Mouse (Mus musculus) stomach, embryonic 16.5 days (tissue): Measurements from ENCODE around the gene Zfp81. TPM values are rescaled to one million over a fixed set of nuclear protein-coding genes. Genes with fewer than 3 reads are reported as not detected.
"Not testable (repeated sequence)": the region's sequence is repeated elsewhere in the genome, so short reads cannot be mapped to it uniquely, and the experiment has no call there.

Source experiments
- ATAC-seq: fragments of 200-750 bp; cut with Nextera tagmentation; 2 replicates; pipeline ENCODE4 v1.8.0; 2017; ENCODE audit warnings: moderate number of reproducible peaks, moderate TSS enrichment; ENCODE audit not compliant: insufficient read depth, low FRiP score
- H3K27ac ChIP-seq: fragments of 300-500 bp; sonication (generic); 2 replicates; pipeline ENCODE4 v1.5.1; 2014; ENCODE audit warnings: low read length
- H3K27me3 ChIP-seq: fragments of 300-500 bp; sonication (generic); 2 replicates; pipeline ENCODE4 v1.6.1; 2014; ENCODE audit warnings: low read length, control low read depth, mixed read lengths; ENCODE audit not compliant: control insufficient read depth, insufficient read depth
- H3K36me3 ChIP-seq: fragments of 300-500 bp; sonication (generic); 2 replicates; pipeline ENCODE4 v1.6.1; 2014; ENCODE audit warnings: low read length; ENCODE audit not compliant: control insufficient read depth, insufficient read depth
- H3K4me1 ChIP-seq: fragments of 300-500 bp; sonication (generic); 2 replicates; pipeline ENCODE4 v1.6.1; 2014; ENCODE audit warnings: low read length, control low read depth, mixed read lengths; ENCODE audit not compliant: control insufficient read depth, insufficient read depth
- H3K4me2 ChIP-seq: fragments of 300-500 bp; sonication (generic); 2 replicates; pipeline ENCODE4 v1.6.1; 2014; ENCODE audit warnings: low read depth, low read length, mixed read lengths
- H3K4me3 ChIP-seq: fragments of 300-500 bp; sonication (generic); replicated peaks from 2 replicates; pipeline ENCODE4 v1.5.1; 2014; ENCODE audit warnings: mild to moderate bottlenecking, low read length
- H3K9ac ChIP-seq: fragments of 300-500 bp; sonication (generic); 2 replicates; pipeline ENCODE4 v1.6.1; 2014; ENCODE audit warnings: low read length
- H3K9me3 ChIP-seq: fragments of 300-500 bp; sonication (generic); replicated peaks from 2 replicates; pipeline ENCODE4 v1.6.1; 2016; ENCODE audit warnings: low read length, control low read depth; ENCODE audit not compliant: control insufficient read depth
- WGBS: fragments of 180-500 bp; shearing (Covaris S2); extraction: QIAGEN DNeasy Blood & Tissue Kit; methylation state at CpG from one replicate; pipeline ENCODE4 v1.1.7; 2014; 5-methylcytosine and 5-hydroxymethylcytosine counted together
- polyA plus RNA-seq: library from polyadenylated mRNA; unstranded; fragments of >200 nt; fragmentation: Nextera tagmentation; extraction: Ambion mirVana; gene quantifications from 2 replicates; pipeline ENCODE4 v1.2.1, GENCODE M21; 2015

The Zfp81 gene
- 8.5 and 9.5 TPM in 2 replicates for polyA plus RNA-seq

- no peaks in the 10 kb centered on the region for H3K4me1 ChIP-seq
- ATAC-seq: peak; percentile 100
- no peaks in the 10 kb centered on the region for H3K36me3 ChIP-seq
- no peaks in the 10 kb centered on the region for H3K9me3 ChIP-seq
- peak within 1 kb of the TSS; percentile 76 for H3K9ac ChIP-seq
- peak within 1 kb of the TSS; percentile 62 for H3K4me3 ChIP-seq
- H3K4me2 ChIP-seq: peak within 1 kb of the TSS; percentile 78
- 4% methylated on average over 47 of the region's 47 CpGs for WGBS
- H3K27me3 ChIP-seq: no peaks in the 10 kb centered on the region
- peak within 1 kb of the TSS; percentile 61 for H3K27ac ChIP-seq
Observed at GRCm38 (mm10) chr17:33358411-33359384, at the start of gene Zfp81. TSS of gene Zfp81 (minus strand) at chr17:33358878.

DNA sequence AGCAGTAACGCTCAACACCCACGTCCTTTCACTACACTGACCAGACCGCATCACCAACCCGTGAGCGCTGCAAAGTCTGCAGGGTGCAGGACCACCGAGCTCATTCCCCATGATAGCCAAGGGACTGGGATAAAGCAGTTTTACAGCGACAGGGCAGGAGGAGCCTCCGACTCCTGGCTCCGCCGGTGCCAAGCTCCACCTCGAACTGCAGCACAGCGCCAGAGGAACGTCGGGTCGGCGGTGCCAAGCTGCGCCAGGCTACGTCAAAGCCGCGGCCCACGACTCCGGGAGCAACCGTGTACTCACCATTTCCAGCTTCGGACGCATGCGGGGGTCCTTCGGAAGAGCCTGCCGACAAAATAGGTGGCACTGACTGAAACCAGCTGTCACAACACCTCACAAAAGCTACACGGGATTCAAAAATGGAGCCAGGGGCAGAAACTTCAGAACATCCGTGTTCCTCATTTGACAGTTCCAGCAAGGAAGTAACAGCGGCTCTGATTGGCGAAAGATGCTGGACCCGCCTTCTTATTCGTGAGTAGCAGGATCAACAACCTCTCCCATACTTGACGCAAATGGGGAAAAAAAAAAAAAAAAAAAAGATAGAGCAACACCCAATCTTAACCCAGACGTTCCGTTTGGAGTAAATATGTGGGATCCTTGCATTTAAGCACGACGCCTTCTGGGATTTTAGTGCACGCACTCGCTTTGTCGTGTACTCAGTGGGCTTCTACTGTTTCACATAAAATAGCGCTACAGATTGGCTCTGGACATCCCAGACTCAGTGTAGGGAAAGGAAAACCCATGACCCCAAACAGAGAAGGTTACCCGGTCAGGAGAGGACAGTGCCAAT is 35.7 kb upstream of the Zfp81 start, which contains the start of gene Zfp101:
Gene Zfp101 (minus strand): TSS at position 460 of the 853 bp plus-strand sequence.
- Histone ChIP-seq H3K27me3 (no peaks in the 10 kb centered on the region), H3K9me3 (no peaks in the 10 kb centered on the region), H3K9ac (peak within 1 kb of the TSS; percentile 87), H3K36me3 (no peaks in the 10 kb centered on the region), H3K27ac (peak within 1 kb of the TSS; percentile 77), H3K4me1 (0 out of 2 replicates have a peak, but pooled peaks cover 6% of the 10 kb centered on the region), H3K4me2 (peak within 1 kb of the TSS; percentile 79), H3K4me3 (peak within 1 kb of the TSS; percentile 76)
- under 1% methylated on average over 44 of the region's 44 CpGs for WGBS
- ATAC-seq: peak; percentile 98

GRCm38 (mm10) chr17:33392271-33392670 is 33.6 kb upstream of the Zfp81 start:
- Histone ChIP-seq H3K9ac (no peak overlapping the region), H3K36me3 (no peaks in the 10 kb centered on the region), H3K4me1 (0 out of 2 replicates have a peak, but pooled peaks cover 6% of the 10 kb centered on the region), H3K4me3 (no peak overlapping the region), H3K9me3 (no peaks in the 10 kb centered on the region), H3K4me2 (no peak overlapping the region), H3K27me3 (no peaks in the 10 kb centered on the region), H3K27ac (no peak overlapping the region)
- ATAC-seq: no peak
- WGBS: 94% methylated on average over 5 of the region's 5 CpGs

- Histone ChIP-seq H3K4me1 (no peaks in the 10 kb centered on the region), H3K36me3 (peaks cover 17% of the 10 kb centered on the region), H3K27ac (no peak overlapping the region), H3K4me2 (no peak overlapping the region), H3K9me3 (no peaks in the 10 kb centered on the region), H3K27me3 (no peaks in the 10 kb centered on the region), H3K4me3 (no peak overlapping the region), H3K9ac (no peak overlapping the region)
- ATAC-seq: no peak
Observed at GRCm38 (mm10) chr17:33385705-33386104, 27.0 kb upstream of the Zfp81 start.

- no peaks in the 10 kb centered on the region for H3K9me3 ChIP-seq
- no peak overlapping the region for H3K27ac ChIP-seq
- no peak overlapping the region for H3K4me3 ChIP-seq
- H3K27me3 ChIP-seq: no peaks in the 10 kb centered on the region
- no peaks in the 10 kb centered on the region for H3K36me3 ChIP-seq
- WGBS: 84% methylated on average over 3 of the region's 3 CpGs
- no peaks in the 10 kb centered on the region for H3K4me1 ChIP-seq
- no peak overlapping the region for H3K4me2 ChIP-seq
- ATAC-seq: no peak
- no peak overlapping the region for H3K9ac ChIP-seq
Observed at GRCm38 (mm10) chr17:33372795-33373194, 14.1 kb upstream of the Zfp81 start.

DNA sequence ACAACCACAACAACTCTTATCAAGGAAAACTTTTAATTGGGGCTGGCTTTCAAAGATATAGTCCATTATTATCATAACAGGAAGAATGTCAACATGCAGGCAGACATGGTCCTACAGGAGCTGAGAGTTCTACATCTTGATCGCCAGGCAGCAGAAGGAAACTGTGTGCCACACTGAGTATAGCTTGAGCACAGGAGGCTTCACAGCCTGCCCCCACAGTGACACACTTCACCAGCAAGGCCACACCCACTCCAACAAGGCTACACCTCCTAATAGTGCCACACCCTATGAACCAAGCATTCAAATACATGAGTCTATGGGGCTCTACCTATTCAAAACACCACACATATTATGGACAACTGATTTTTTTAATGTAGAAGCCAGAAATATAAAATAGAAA is 5.7 kb downstream of the Zfp81 start:
- Histone ChIP-seq H3K4me2 (no peak overlapping the region), H3K9ac (no peak overlapping the region), H3K36me3 (no peaks in the 10 kb centered on the region), H3K27ac (no peak overlapping the region), H3K9me3 (peaks cover 3% of the 10 kb centered on the region; the same call in 1 of the 2 replicates), H3K27me3 (no peaks in the 10 kb centered on the region), H3K4me1 (no peaks in the 10 kb centered on the region), H3K4me3 (no peak overlapping the region)
- WGBS: 92% methylated on average over 1 of the region's 1 CpGs
- ATAC-seq: no peak

DNA sequence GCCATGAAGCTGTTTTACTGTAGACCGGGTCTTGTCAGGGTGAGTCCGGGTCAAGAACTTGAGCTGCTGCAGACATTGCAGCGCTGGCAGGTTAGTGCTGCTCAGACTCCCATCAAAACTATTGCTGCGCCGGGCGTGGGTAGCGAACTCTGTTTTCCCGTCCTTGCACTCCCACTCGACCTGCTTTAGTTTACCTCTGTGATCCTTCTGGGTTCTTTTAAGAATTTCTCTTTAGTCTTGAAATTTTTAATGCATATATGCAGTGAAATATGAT is 68.9 kb downstream of the Zfp81 start:
- peak; percentile 54; the same call in 1 of the 2 replicates for ATAC-seq
- H3K9me3 ChIP-seq, H3K9ac ChIP-seq, H3K4me3 ChIP-seq, H3K27me3 ChIP-seq, H3K4me2 ChIP-seq, H3K27ac ChIP-seq, H3K4me1 ChIP-seq, H3K36me3 ChIP-seq: not testable (repeated sequence)
- WGBS: no CpG with 5 or more reads among the region's 9 CpGs

DNA sequence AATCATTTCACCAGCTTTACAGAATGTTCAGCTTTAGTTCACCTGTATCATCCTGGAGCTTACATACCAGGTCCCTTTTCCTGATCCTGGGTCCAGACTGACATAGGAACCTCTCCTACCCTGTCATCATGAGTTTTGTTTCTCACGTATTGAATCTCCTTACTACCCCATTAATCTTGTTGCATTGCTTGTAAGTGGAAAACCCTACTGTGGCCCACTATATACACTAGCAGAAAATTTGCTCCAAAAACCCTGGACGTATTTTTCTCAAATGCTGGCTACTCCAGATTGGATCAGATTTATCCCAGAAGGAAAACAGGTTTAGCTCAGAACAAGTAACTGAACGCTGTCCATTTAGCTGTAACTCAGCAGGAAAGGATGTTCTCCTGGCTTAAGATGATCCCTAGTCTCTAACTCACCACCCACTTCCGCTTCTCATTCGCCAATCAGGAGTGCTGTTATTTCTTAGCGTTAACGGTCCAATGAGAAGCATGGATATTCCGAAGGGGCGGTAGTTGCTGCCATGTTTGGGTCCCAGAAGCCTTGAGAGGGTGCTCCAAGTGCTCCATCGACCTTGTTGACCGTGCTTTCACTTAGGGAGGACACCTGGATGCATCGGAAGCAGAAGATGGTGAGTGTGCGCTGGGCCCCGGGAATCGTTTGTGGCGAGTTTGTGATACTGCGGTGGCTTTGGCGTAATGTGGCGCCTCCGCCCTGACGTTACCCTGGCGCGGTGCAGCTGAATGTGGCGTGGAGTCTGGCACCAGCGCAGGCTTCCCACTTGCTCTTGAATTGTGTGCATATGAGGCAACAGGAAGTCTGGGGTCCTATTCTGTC is 69.4 kb downstream of the Zfp81 start, which contains the start of gene Zfp955b:
Gene Zfp955b (plus strand): TSS at position 506 of the 837 bp plus-strand sequence.
- WGBS: no CpG with 5 or more reads among the region's 25 CpGs
- not testable (repeated sequence) for H3K9me3 ChIP-seq, H3K9ac ChIP-seq, H3K27me3 ChIP-seq, H3K4me3 ChIP-seq, H3K36me3 ChIP-seq, H3K4me1 ChIP-seq, H3K27ac ChIP-seq
- 0 out of 2 replicates have a peak within 1 kb of the TSS, but pooled peaks have one; percentile 29 for H3K4me2 ChIP-seq
- ATAC-seq: peak; percentile 99
